Mouse (Mus musculus) E14TG2a.4 (cell line): ENCODE measurements around the gene Sv2b.

Experiments
- CTCF ChIP-seq: conservative IDR thresholded peaks from 2 replicates; pipeline ENCODE4 v1.5.1; 2014; ENCODE audit warnings: low read length
- POU5F1 ChIP-seq: IDR thresholded peaks from 2 replicates; pipeline ENCODE4 v1.6.1; 2014; ENCODE audit warnings: low read length, borderline replicate concordance

- TF ChIP-seq CTCF = no peak
- no peak for TF ChIP-seq POU5F1
These were observed 5.8 kb upstream of the Sv2b start for GRCm38 (mm10) chr7:75314873-75315272.
